Mouse (Mus musculus) C2C12 (cell line): ENCODE data around the gene Cep170.
"Not testable (repeated sequence)": the region's sequence is repeated elsewhere in the genome, so short reads cannot be mapped to it uniquely, and the experiment has no call there.

ENCODE experiments used
- CTCF ChIP-seq: IDR thresholded peaks from one replicate; pipeline ENCODE4 v1.5.1; 2011; ENCODE audit not compliant: control insufficient read depth, insufficient read depth, insufficient read length
- FOSL1 ChIP-seq: IDR thresholded peaks from one replicate; pipeline ENCODE4 v1.8.0; 2011; ENCODE audit warnings: mild to moderate bottlenecking, low read length; ENCODE audit not compliant: poor library complexity, insufficient read depth, severe bottlenecking
- MAX ChIP-seq: IDR thresholded peaks from one replicate; pipeline ENCODE4 v1.6.1; 2011; ENCODE audit warnings: mild to moderate bottlenecking, control low read depth
- MYOD1 ChIP-seq: IDR thresholded peaks from one replicate; pipeline ENCODE4 v1.6.1; 2011; ENCODE audit warnings: low read depth; ENCODE audit not compliant: control insufficient read depth, insufficient read length
- MYOG ChIP-seq: IDR thresholded peaks from one replicate; pipeline ENCODE4 v1.6.1; 2011; ENCODE audit not compliant: control insufficient read depth, insufficient read length; ENCODE audit errors: extremely low read depth
- USF1 ChIP-seq: IDR thresholded peaks from one replicate; pipeline ENCODE4 v1.6.1; 2011; ENCODE audit warnings: low read depth, mild to moderate bottlenecking, control low read depth, moderate library complexity

- TF ChIP-seq CTCF, FOSL1, USF1, MYOD1, MAX, MYOG: not testable (repeated sequence)
These were observed 22.7 kb upstream of the Cep170 start for GRCm38 (mm10) chr1:176836562-176836961.
